Mouse (Mus musculus): Measurements from ENCODE around the gene Rbbp5.

DNA sequence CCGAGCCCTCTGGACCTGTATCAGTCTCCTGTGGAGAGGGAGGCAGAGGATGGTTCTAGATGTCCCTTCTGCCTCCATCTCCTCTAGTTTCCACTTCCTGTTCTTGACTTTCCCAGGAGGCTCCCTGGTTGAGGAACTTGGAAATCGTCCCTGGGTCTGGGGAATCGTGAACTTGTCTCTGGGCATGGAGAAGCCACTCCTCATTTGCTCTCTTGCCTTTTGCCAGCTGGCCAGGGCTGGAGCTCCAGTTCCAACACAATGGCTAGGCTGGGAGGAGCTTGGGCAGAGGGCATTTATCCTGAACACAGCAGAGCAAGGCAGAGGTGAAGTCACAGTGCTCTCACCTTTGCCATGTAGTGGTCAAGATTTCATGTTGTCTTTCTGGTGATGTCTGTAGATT, 59.3 kb downstream of the Rbbp5 start:
- TF ChIP-seq POLR2A (IDR thresholded peaks at IDR 0.05; ENCODE audit: borderline replicate concordance, insufficient read depth, low read length) (no peak), CTCF (IDR thresholded peaks at IDR 0.05; ENCODE audit: borderline replicate concordance, insufficient read depth, low read depth, low read length) (no peak)
